Mouse (Mus musculus): Measurements from ENCODE around the gene Rapgefl1. TPM values are rescaled to one million over a fixed set of nuclear protein-coding genes. Genes with fewer than 3 reads are reported as not detected.

Gene Rapgefl1
- 0.40 TPM in 1 of 2 replicates, not detected in the other for polyA plus RNA-seq (2012; ENCODE audit: insufficient read depth, insufficient read length, missing spikeins)

DNA sequence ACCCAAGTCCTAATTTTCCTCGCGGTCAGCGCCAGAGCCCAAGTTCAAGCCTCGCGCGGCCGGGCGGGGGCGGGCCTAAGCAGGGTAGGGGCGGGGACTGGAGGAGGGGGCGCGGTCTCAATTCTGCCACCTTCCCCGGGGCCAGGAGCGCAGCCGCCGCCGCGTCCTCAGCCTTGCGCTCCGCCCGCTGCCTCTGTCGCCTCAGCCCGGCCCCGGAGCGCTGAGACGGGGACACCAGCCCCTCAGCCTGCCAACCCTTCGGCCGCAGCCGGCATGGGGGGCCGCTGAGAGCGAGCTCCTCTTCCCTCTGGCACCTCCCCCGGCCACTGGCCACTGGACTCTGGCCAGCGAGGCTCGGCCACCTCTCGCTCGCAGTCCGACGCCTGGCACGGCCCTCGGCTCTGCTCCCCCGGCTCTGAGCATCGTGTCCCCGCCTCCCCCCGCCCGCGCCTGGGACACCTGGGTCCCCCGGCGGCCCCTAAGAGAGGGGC, at the start of gene Rapgefl1:
Gene Rapgefl1 (plus strand): TSS at position 135 of the 491 bp plus-strand sequence.
- Histone ChIP-seq H3K4me1 (ENCODE audit: control insufficient read depth, insufficient read depth, insufficient read length, low read length) (no peaks in the 10 kb centered on the region), H3K27ac (replicated peaks; ENCODE audit: low read depth, low read length) (no peak within 1 kb of the TSS)

DNA sequence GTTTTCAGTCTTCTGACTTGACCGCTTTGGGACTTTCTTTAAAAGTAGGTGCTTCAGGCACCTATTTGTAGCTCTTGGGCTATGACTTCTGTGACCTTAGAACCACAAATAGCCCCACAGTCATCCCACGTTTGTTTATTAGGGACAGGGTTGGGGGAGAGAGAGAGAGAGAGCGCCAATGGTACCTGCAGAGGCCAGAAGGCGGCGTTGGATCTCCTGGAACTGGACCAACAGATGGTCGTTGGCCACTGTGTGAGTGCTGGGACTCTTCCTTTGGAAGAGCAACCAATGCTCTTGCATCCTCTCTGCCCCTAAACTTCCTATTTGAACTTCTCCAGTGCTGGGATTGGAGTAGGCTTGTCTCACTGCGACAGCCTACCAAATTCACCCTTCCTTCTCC, 49.4 kb upstream of the Rapgefl1 start:
- Histone ChIP-seq H3K27ac (replicated peaks; ENCODE audit: low read depth, low read length) (peak overlapping the region; percentile 58), H3K4me1 (ENCODE audit: control insufficient read depth, insufficient read depth, insufficient read length, low read length) (peaks cover 28% of the 10 kb centered on the region)

More for the DNA sequence above, at the start of gene Rapgefl1:
- H3K4me3 ChIP-seq (ENCODE audit: insufficient read depth, low read depth, low read length): peak within 1 kb of the TSS; percentile 80

DNA sequence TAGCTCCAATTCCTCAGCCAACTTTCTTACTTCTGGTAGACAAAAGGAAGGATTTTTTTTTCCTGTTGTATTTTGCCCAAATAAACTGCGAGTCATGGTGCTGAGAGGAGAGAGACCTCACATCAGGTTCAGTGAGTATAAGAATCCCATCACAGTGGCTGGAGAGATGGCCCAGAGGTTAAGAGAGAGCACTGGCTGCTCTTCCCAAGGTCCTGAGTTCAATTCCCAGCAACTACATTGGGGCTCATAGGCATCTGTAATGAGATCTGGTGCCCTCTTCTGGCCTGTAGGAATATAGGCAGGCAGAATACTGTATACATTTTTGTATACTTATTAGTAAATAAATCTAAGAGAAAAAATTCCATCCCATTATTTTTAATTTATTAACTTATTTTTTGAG, 48.9 kb upstream of the Rapgefl1 start:
- H3K27ac ChIP-seq (replicated peaks; ENCODE audit: low read depth, low read length): peak overlapping the region; percentile 58
- peaks cover 25% of the 10 kb centered on the region for H3K4me1 ChIP-seq (ENCODE audit: control insufficient read depth, insufficient read depth, insufficient read length, low read length)
- no peak overlapping the region for H3K4me3 ChIP-seq (ENCODE audit: insufficient read depth, low read depth, low read length)

More for the DNA sequence above, 49.4 kb upstream of the Rapgefl1 start:
- no peak overlapping the region for H3K4me3 ChIP-seq (ENCODE audit: insufficient read depth, low read depth, low read length)

DNA sequence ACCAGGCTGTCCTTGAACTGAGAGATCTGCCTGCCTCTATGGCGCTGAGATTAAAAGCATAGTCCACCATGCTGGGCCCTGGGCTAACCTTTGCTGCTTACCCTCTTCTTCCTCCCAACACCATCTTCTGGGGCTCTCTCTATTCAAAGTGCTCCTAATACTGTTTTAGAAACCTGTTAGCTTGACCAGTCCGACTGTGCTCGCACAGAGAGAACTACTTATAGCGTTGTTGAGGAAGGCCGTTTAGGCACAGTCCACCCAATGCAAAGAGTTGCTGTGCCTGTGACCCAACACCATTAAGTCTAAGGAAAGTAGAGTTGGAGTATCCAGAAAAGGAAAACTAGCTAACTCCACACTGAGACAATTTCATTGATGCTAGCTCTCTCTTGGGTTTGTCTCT, 48.4 kb upstream of the Rapgefl1 start:
- Histone ChIP-seq H3K4me3 (ENCODE audit: insufficient read depth, low read depth, low read length) (no peak overlapping the region), H3K4me1 (ENCODE audit: control insufficient read depth, insufficient read depth, insufficient read length, low read length) (peaks cover 24% of the 10 kb centered on the region), H3K27ac (replicated peaks; ENCODE audit: low read depth, low read length) (peak overlapping the region; percentile 88)

DNA sequence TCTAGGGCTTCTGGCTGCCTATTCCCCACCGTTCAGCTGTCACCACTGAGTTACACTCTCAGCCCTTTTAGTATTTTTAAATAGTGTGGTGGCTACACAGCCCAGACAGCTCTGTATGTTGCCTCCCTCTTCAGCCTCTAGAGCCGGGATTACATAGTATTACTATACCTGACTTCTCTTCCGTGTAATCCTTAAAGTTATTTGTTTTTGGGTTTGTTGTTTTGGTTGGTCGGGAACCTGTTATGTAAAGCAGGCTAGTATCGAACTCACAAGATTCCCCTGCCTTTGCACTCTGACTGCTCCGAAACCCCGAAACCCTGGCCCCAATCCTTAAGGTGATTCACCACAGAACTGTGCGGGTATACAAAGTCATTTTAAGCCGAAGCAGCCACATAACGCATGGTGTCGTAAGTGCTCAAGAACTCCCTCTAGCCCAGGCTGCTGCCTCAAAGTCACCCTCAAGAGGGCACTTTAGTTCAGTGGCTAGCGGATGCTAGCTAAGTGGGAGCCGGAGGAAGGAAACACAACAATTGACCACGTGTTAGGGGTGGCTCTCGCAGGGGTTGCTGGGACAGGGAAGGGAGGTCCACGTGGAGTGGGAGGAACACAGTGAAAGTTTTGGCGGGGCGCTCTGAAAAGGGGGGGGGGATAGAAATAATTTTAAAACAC, 47.9 kb upstream of the Rapgefl1 start:
- peaks cover 22% of the 10 kb centered on the region for H3K4me1 ChIP-seq (ENCODE audit: control insufficient read depth, insufficient read depth, insufficient read length, low read length)
- peak overlapping the region; percentile 88 for H3K27ac ChIP-seq (replicated peaks; ENCODE audit: low read depth, low read length)
- peak overlapping the region; percentile 57 for H3K4me3 ChIP-seq (ENCODE audit: insufficient read depth, low read depth, low read length)

DNA sequence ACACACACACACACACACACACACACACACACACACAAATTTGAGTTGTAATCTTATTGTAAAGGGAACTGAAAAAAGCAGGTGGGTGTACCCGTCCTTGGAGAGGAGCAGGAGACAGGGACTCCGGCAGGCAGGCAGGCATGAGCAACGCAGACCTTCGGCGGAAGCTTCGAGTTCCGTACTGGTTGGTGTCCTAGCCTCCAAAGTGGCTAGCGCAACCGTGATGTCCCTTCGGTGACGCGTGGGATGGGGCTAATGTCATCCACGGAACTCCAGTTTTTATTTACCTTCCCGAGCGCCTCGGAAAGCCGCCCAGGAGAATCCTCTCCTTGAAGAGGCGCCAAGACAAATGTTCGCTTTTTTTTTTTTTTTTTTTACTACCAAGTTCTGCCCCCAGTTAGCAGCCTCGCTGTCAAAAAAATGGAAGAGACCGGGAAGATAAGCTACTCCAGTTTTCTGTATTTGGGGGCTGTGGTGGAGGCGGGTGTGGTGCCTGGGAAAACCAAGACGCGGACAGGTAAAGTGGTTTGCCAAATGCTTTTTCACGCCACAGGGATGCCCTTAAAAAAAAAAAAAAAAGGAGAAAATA, 47.3 kb upstream of the Rapgefl1 start:
- Histone ChIP-seq H3K4me3 (ENCODE audit: insufficient read depth, low read depth, low read length) (peak overlapping the region; percentile 57), H3K27ac (replicated peaks; ENCODE audit: low read depth, low read length) (peak overlapping the region; percentile 57), H3K4me1 (ENCODE audit: control insufficient read depth, insufficient read depth, insufficient read length, low read length) (peaks cover 16% of the 10 kb centered on the region)

DNA sequence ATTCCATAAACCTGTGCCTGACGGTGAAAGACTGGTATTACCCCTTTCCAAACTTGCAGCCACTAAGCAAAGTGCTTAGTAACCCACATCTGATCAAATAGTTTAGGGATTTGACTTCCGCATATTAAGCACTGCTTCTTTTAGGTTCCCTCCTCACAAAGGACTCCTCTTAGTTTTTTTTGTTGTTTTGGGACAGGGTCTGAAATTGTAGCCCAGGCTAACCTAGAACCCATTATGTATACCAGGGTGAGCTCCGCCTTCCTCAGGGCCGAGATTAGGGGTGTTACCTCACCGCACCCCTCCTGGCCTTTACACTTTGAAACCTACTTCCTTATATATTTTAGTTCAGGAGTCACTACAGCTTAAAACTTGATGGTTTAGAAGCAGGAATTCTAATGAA, 46.8 kb upstream of the Rapgefl1 start:
- Histone ChIP-seq H3K4me3 (ENCODE audit: insufficient read depth, low read depth, low read length) (peak overlapping the region; percentile 57), H3K4me1 (ENCODE audit: control insufficient read depth, insufficient read depth, insufficient read length, low read length) (peaks cover 12% of the 10 kb centered on the region), H3K27ac (replicated peaks; ENCODE audit: low read depth, low read length) (no peak overlapping the region)

DNA sequence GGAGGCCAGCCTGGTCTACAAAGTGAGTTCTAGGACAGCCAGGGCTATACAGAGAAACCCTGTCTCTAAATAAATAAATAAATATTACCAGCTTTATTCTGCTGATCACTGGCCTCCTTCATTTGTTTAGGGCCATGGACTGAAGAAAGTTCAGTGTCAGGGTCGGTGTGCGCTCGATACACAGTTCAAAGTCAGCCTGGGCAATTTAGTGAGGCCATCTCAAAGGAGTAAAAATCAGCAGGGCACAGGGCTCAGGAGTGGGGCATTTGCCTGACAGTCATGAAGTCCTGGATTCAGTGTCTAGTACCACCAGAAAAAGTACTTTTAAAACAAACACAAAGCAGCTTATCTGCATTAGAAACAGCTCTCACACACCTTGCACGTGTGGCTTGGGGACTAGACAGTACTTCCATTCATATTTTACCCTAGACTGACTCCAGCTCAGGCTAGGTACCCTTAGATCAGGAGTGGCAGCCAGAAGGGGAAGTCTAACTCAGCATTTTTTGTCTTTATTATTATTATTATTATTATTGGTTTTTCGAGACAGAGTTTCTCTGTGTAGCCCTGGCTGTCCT, 45.9 kb upstream of the Rapgefl1 start:
- Histone ChIP-seq H3K4me1 (ENCODE audit: control insufficient read depth, insufficient read depth, insufficient read length, low read length) (peaks cover 7% of the 10 kb centered on the region; the same call in 1 of the 2 replicates), H3K27ac (replicated peaks; ENCODE audit: low read depth, low read length) (no peak overlapping the region), H3K4me3 (ENCODE audit: insufficient read depth, low read depth, low read length) (no peak overlapping the region)

DNA sequence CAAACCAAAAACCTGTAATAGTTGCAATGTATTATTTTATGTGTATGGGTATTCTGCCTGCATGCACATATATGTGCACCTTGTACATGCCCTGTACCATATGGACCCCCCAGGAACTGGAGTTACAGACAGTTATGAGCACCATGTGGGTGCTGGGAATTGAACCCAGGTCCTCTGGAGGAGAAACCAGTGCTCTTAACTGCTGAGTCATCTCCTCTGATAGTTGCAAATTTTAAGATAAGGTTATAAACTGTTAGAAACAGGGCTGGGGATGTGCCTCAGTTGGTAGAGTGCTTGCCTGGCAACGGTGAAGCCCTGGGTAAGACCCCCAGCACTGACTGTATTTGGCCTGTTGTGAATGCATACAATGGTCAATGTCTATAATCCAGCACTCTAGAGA, 45.1 kb upstream of the Rapgefl1 start:
- Histone ChIP-seq H3K4me1 (ENCODE audit: control insufficient read depth, insufficient read depth, insufficient read length, low read length) (peaks cover 7% of the 10 kb centered on the region; the same call in 1 of the 2 replicates), H3K27ac (replicated peaks; ENCODE audit: low read depth, low read length) (no peak overlapping the region), H3K4me3 (ENCODE audit: insufficient read depth, low read depth, low read length) (no peak overlapping the region)

DNA sequence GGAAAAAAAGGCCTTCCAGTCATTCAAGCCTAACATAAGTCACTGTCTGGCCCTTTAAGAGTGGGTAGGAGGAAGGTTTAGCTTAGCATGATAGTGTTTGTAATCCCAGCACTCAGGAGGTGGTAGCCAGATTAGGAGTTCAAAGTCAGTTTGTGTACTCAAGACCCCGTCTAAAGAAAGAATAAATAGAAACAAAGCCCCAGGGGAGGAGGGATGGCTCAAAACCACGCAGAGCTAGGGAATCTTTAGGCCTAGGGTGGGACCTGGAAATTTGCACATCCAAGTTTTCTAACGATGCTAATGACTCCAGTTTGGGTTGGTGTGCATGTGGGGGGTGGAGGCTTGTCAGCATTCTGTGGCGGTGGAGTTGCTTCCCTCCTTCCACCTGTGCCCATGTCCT, 44.5 kb upstream of the Rapgefl1 start:
- no peak overlapping the region for H3K4me3 ChIP-seq (ENCODE audit: insufficient read depth, low read depth, low read length)
- no peak overlapping the region for H3K27ac ChIP-seq (replicated peaks; ENCODE audit: low read depth, low read length)
- H3K4me1 ChIP-seq (ENCODE audit: control insufficient read depth, insufficient read depth, insufficient read length, low read length): peaks cover 7% of the 10 kb centered on the region; the same call in 1 of the 2 replicates

DNA sequence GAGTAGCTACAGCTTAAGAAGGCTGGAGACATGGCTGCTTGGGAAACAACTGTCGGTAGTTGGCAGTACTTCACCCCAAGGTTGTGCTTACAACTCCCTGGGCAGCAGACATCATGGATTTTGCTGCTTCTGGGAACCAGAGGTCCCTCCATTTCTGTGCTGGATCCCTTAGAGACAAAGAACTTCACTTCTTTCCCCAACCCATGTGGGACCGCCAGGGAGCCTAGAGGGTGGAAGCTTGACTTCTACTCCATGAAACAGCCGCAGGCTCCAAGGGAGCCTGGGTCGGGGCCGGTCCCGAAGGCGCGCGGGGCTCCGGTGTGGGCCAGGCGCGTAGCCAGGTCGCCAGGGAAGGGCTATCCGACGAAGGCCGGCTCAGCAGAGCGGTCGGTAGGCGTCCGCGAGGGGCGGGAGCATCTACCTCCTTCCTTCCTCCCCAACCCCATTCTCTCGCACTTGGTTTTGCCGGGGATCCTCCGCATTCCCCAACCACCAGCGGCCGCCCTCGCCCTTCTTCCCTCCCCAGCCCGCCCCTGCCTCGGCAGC, 42.0 kb upstream of the Rapgefl1 start:
- Histone ChIP-seq H3K27ac (replicated peaks; ENCODE audit: low read depth, low read length) (peak overlapping the region; percentile 96), H3K4me3 (ENCODE audit: insufficient read depth, low read depth, low read length) (peak overlapping the region; percentile 88), H3K4me1 (ENCODE audit: control insufficient read depth, insufficient read depth, insufficient read length, low read length) (peaks cover 12% of the 10 kb centered on the region)

DNA sequence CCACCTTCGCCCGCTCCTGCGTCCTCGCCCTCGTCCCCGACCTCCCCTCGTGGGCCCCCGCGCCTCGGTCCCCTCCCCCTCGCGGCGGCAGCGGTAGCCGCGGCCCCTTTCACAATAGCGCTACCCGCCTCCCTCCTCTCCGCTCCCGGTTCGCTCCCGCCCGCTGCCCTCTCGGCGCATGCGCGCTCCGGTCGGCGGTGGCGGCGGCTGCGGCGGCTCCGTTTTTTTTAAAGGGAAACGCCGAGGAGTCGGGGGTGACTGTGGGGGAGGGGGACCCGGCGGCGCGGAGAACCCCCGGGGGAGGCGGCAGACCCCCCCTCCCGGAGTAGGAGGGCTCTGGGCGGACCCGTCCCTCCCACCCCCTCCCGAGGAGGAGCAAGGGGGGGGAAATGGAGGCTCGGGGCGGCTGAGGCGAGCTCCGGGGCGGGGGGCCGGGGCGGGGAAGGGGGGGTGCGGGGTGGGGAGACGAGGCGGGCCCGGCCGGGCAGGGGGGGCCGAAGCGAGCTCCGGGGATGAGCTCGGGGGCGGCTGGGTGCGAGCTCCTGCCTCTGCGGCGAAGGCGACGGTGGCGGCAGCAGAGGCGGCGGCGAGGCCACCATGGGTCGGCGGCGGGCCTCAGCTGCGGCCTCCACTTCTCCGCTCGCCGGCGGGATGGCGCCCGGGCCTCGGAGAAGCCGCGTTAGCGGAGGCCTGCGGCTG, 41.4 kb upstream of the Rapgefl1 start, which contains the start of gene Msl1:
Gene Msl1 (plus strand): TSS at position 502 of the 699 bp plus-strand sequence.
- H3K4me3 ChIP-seq (ENCODE audit: insufficient read depth, low read depth, low read length): peak within 1 kb of the TSS; percentile 88
- H3K27ac ChIP-seq (replicated peaks; ENCODE audit: low read depth, low read length): peak within 1 kb of the TSS; percentile 96
- peaks cover 12% of the 10 kb centered on the region for H3K4me1 ChIP-seq (ENCODE audit: control insufficient read depth, insufficient read depth, insufficient read length, low read length)

DNA sequence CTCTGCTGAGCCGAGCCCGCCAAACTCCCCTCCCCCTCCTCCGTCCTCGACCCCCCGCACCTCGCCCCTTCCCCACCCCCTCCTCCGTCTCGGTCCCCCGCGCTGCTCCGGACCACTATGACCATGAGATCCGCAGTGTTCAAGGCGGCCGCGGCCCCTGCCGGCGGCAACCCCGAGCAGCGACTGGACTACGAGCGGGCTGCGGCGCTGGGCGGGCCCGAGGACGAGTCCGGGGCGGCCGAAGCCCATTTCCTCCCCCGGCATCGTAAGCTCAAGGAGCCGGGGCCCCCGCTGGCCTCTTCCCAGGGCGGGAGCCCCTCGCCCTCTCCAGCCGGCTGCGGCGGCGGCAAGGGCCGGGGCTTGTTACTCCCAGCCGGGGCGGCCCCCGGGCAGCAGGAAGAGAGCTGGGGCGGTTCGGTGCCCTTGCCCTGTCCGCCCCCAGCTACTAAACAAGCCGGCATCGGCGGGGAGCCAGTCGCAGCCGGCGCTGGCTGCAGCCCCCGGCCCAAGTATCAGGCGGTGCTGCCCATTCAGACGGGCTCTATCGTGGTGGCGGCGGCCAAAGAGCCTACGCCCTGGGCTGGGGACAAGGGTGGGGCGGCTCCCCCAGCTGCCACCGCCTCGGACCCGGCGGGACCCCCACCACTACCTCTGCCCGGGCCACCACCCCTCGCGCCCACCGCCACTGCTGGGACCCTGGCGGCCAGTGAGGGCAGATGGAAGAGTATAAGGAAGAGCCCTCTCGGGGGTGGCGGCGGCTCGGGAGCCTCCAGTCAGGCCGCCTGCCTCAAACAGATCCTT, 40.7 kb upstream of the Rapgefl1 start:
- peak overlapping the region; percentile 83 for H3K27ac ChIP-seq (replicated peaks; ENCODE audit: low read depth, low read length)
- H3K4me1 ChIP-seq (ENCODE audit: control insufficient read depth, insufficient read depth, insufficient read length, low read length): peaks cover 12% of the 10 kb centered on the region
- peak overlapping the region; percentile 88 for H3K4me3 ChIP-seq (ENCODE audit: insufficient read depth, low read depth, low read length)

Measured in brown adipose tissue, adult 24 weeks (tissue).